Mouse (Mus musculus) gastrocnemius, postnatal 10 days (tissue): ENCODE results near the gene Klhdc3. TPM values are rescaled to one million over a fixed set of nuclear protein-coding genes. Genes with fewer than 3 reads are reported as not detected.

Source experiments
- DNase-seq: peaks from one replicate; pipeline ENCODE4 v3.0.0; 2021; ENCODE audit warnings: mixed read lengths
- long read RNA-seq, 2 experiments: library from polyadenylated mRNA; stranded (forward); transcript quantifications; one replicate each; pipeline ENCODE4 v2.0.0; 2021
- total RNA-seq, 2 experiments: library from RNA; stranded (reverse); gene quantifications; 2 replicates each; pipeline ENCODE4 v1.2.3; 2021

Klhdc3 gene
- total RNA-seq: 100 to 1,000 TPM; 183 to 187 TPM
- long read RNA-seq, experiment 1, transcript Klhdc3-201 (12 exons, 2,100 nt): major isoform, 204 of 302 reads
- long read RNA-seq, experiment 1, transcript Klhdc3-202 (11 exons, 1,954 nt): minor isoform, 9 of 302 reads
- long read RNA-seq, experiment 1, partial matches to known transcripts: 69 of 302 reads
- long read RNA-seq, experiment 1, other reads (novel, unspliced or antisense): 20 of 302 reads
- long read RNA-seq, experiment 2, transcript Klhdc3-202 (11 exons, 1,954 nt): minor isoform, 15 of 352 reads
- long read RNA-seq, experiment 2, transcript Klhdc3-201 (12 exons, 2,100 nt): major isoform, 230 of 352 reads
- long read RNA-seq, experiment 2, partial matches to known transcripts: 87 of 352 reads
- long read RNA-seq, experiment 2, other reads (novel, unspliced or antisense): 19 of 352 reads

- peak; percentile 98 for DNase-seq
These were observed at the start of gene Klhdc3 for GRCm38 (mm10) chr17:46680760-46681373. TSS of gene Klhdc3 (minus strand) at chr17:46680914.

- DNase-seq: no peak
These were observed 48.2 kb upstream of the Klhdc3 start, which contains the start of gene Gnmt for GRCm38 (mm10) chr17:46728904-46729318. TSS of gene Gnmt (minus strand) at chr17:46729168.

DNA sequence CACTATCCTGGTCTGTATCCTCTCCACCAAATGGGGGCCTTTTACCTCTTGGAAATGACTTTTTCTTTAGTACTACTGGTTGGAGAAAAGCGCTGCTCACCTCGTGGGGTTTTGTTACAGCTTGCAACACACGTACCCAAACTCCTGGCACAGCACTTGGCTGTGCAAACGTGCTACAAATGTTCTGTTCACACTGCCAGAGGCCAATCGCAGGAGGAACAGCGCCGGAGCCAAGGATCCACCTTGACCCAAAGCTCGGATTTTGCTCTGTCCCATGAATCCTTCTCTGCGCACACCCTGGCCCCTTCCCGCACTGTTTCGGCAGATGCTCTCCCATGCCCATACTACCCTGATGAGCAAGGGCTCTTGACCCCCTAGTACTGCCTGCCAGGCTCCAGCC lies 47.8 kb upstream of the Klhdc3 start:
- no peak for DNase-seq

DNA sequence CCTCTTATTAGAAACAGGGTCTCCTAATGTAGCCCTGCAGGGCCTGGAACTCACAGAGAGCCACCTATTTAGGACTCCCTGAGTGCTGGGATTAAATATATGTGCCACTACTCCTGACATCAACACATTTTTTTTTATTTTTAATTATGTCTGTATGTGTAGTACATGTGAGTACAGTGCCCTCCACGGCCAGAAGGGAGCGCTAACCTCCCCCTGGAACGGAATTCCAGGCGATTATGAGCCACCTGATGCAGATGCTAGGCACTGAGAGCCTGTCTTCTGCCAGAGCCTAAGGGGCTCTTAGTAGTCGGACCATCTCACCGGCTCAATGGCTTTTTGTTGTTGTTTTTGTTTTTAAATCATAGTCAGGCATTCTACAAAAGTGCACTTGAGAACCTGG lies 47.3 kb upstream of the Klhdc3 start:
- DNase-seq: no peak

DNA sequence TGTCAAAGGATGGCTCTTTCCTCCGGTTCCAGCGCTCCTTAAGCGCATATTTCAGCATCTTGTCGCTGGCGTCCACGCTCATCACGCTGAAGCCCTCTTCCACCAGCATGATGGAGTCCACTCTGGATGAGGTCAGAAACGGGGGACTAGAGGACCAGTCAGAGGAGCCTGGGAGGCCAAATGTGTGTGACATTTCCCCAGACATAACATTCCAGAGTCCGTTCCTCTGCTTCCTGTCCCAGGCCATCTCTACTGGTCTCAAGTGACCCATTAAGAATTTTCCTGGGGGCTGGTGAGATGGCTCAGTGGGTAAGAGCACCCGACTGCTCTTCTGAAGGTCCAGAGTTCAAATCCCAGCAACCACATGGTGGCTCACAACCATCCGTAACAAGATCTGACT lies 46.6 kb upstream of the Klhdc3 start:
- no peak for DNase-seq

DNA sequence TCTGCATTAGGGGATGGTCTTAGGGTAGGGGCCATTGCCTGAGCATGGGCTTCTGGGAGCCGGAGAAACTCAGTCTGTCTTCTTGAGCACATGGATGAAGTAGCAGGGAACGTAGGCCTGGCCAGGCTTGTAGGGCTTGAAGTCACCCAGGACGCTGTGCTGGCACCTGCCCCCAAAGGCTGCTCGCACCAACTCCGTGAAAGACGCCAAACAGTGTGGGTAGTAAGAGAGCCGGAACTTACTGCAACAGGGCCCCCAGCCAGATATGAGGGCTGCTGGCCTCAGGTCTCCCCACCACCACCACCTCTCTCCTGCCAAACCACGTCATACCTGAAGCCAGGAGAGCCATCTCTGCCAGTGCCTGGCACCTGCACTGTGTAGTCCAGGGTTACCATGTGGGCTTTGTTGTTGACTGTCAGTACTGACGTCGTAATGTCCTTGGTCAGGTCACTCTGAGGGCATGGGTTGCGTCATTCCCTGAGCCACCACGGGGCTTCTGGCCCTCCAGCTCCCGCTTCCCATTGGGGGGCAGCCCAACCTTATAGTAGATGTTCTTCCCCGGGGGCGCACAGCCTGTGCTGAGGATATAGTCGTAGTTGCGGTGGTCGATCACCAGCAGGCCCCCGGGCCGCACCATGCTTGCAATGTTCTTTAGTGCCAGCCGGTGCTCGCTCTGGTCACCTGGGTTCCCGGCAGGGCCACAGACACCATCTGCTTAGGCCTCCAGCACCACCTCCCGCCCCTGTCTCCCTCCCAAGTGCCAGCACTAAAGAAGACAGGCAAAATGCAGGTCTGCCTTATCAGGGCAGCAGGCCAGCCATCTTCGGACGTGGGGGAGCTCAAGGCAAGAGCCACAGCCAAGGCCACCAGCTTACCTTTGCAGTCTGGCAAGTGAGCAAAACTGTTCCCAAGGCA lies 45.3 kb upstream of the Klhdc3 start:
- no peak for DNase-seq

- DNase-seq: no peak
These were observed 44.6 kb upstream of the Klhdc3 start for GRCm38 (mm10) chr17:46725273-46725672.

DNA sequence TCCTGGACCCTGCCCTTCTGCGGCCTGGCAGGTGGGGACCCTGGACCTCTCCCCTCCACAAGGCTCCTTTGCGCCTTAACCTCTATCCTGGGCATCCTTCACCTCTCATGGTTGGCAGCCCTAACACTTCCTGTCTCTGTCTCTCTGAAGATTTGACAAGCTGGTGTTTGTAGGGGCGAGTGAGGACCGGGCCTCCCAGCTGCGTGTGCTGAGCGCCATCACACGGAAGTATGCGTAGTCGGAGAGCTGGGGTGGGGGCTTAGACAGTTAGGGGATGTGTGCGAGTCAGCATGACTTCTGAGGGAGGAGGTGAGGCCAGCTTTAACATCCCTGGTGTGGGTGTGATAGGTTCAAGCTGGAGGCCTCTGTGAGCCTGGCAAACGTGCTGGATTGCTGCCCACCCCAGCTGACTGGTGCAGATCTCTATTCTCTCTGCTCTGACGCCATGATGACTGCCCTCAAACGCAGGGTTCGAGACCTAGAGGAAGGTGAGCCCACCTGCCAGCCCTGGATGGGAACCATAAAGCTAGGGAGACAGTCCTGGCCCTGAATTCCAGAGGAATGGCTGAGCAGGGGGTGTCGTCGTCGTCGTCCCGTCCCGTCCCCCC lies 43.9 kb upstream of the Klhdc3 start:
- DNase-seq: no peak

- DNase-seq: no peak
These were observed 40.4 kb upstream of the Klhdc3 start for GRCm38 (mm10) chr17:46721077-46721476.

GRCm38 (mm10) chr17:46714756-46715481 lies 34.2 kb upstream of the Klhdc3 start:
- DNase-seq: no peak

- no peak for DNase-seq
These were observed 33.1 kb upstream of the Klhdc3 start for GRCm38 (mm10) chr17:46713849-46714248.

DNA sequence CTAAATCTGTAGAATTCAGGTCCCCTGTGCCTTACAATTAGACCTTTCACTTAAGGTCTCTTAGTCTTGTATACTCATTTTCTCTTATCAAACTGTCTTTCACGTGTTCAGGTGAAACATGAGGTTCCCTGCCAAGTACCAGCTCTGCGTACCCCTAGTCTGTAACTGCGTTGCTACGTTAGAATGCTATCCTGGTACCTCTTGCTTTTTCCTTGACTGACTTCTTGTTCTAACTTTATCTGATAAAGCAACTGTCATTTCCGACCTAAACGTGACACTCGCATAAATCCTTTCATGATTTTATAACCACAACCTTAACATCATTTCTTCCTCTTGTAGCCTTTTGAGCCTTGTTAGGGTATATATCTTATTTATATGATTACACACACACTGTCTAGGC lies 31.7 kb upstream of the Klhdc3 start:
- DNase-seq: no peak

DNA sequence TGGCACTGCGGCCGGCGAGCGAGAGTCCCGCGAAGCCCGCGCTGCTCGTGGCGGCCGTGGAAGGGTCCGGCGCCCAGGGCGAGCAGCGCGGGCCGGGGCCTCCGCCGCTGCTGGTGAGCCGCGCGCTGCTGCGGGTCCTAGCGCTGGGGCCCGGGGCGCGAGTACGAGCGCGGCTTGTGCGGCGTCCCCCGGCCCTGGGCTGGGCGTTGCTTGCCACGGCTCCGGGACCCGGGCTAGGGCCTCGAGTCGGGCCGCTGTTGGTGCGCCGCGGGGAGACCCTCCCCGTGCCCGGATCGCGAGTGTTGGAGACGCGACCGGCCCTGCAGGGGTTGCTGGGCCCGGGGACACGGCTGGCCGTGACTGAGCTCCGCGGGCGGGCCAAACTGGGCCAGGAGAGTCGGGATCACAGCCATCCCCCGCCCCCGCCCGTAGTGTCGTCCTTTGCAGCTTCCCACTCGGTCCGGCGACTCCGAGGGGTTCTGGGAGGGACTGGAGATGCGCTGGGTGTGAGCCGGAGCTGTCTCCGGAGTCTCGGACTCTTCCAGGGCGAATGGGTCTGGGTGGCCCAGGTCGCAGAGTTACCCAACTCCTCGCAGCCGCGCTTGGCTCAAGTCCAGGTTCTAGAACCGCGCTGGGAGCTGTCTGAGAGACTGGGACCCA lies 31.0 kb upstream of the Klhdc3 start:
- peak; percentile 73 for DNase-seq

- DNase-seq: peak; percentile 96
These were observed 30.4 kb upstream of the Klhdc3 start, which contains the start of gene Pex6 for GRCm38 (mm10) chr17:46710959-46711597. TSS of gene Pex6 (plus strand) at chr17:46711463.

- DNase-seq: no peak
These were observed 25.8 kb upstream of the Klhdc3 start for GRCm38 (mm10) chr17:46706375-46707089.

- peak; percentile 92 for DNase-seq
These were observed 24.4 kb upstream of the Klhdc3 start, which contains the start of gene Ppp2r5d for GRCm38 (mm10) chr17:46704887-46705835. TSS of gene Ppp2r5d (minus strand) at chr17:46705111.

DNA sequence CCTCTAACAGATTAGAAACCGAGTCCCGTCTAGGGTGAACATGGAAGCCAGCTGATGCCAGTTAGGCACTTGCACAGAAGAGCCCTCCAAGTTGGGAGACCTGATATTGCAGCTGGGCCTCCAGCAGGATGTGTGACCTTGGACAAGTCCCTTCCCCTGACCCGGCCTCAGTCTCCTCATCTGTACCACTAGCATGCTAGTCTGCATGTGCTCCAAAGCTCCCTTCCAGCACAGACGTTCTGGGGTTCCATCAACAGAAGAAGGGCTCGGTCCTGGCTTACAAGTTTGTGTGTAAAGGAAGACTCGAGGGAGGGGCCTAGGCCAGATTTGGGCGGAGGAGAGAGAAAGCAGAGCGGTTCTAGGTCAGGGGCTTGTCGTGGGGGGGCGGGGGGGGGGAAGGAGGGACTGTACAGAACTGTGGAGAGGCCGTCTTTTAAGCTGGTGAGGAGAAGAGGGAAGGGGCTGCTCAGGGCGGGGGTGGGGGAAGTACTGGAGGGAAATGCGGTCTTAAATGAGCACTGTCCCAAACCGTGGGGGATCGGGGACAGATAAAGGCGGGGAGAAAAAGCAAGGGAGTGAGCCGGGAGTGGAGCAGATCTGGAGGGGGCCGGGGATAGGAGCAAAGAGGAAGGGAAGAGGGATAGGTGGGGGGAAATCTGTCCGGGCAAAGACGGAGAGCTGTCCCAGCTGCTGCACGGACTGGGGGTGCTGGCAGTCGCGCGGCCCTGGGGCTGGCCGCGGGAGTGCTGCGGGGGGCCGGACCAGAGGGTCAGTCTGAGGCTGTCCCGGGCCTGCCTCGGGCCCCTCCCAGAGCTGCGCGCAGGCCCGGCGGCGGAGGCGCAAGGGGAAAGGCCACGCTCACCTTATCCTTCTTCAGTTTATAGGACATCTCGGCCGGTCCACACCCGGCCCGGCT lies 23.5 kb upstream of the Klhdc3 start:
- DNase-seq: no peak
